Mouse (Mus musculus): ENCODE data around the gene Cadps.

Gene Cadps

DNA sequence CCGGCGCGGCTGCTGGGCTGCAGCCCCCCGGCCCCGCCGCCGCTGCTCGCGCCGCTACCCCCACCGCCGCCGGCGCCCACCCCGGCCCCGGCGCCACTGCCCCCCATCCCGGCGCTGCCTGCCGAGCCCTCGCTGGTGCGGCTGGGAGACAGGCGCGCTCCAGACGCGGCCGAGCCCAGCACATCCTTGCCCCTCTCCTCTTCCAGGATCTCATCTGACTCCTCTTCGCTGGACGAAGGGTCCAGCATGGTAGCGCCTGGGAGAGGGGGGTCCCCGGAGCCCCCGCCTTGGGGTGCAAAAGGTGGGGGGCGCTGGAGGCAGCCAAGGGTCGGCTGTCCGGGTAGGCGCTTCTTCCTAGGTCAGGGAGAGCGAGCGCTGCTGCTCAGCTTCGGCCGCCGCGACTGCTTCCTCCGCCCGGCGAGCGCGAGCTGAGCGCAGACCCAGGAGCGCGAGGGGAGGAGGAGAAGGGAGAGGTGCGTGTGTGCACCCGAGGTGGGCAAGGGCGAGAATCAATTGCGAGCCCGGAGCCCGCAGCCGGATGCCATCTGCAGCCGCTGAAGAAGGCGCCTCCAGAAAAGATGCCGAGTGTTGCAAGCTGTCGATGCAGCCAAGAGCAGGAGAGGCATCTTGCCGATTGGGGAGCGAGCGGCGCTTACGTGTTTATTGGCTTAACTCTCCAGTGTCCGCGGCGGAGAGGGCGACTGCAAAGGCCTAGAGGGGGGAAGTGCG, at the start of gene Cadps:
Gene Cadps, minus strand, starts transcription at position 589 of the 729 bp plus-strand sequence.
- no peak for DNase-seq (ENCODE audit: extremely low read depth, insufficient read length, low spot score)

DNA sequence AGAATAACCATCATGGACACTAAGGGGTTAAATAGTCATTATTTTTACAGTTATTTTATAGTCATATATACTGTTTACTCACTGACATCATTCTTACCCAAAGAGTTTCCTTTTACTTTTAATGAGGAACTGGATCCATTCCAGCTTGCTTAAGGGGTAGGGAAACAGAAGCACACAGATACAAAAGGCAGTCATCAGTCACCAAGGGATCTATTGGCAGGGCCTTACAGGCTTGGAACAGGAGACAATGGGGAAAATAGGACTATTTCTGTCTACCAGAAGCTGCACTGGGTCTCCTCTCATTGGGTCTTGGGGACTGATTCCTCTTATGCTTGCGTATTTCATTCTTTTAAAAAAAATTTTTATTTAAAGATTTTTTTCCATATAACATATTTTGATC, 46.7 kb upstream of the Cadps start:
- DNase-seq (ENCODE audit: extremely low read depth, insufficient read length, low spot score): no peak

DNA sequence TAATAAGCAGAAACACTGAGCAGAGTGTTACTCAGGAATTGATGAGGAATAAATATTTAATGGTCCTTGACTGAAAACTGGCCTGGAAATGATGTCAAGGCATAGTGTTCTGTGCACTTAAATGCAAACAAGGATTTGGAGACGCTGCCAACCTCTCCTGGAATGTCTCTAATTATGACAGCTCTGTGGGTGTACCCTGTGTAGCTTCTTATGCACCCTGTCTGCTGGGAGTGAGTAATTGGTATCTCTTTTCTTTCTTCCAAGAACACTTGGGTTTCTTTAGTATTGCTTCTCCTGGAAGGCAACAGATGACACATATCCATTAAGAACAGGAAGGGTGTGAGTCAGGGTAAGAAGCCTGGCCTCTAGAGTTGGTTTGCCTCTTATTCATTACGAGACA, 42.4 kb upstream of the Cadps start:
- no peak for DNase-seq (ENCODE audit: extremely low read depth, insufficient read length, low spot score)

- no peak for DNase-seq (ENCODE audit: extremely low read depth, insufficient read length, low spot score)
These were observed 21.0 kb upstream of the Cadps start for GRCm38 (mm10) chr14:12843860-12844259.

GRCm38 (mm10) chr14:12839471-12839870, 16.6 kb upstream of the Cadps start:
- no peak for DNase-seq (ENCODE audit: extremely low read depth, insufficient read length, low spot score)

- no peak for DNase-seq (ENCODE audit: extremely low read depth, insufficient read length, low spot score)
These were observed 16.1 kb upstream of the Cadps start for GRCm38 (mm10) chr14:12838949-12839348.

GRCm38 (mm10) chr14:12838323-12838722, 15.4 kb upstream of the Cadps start:
- DNase-seq (ENCODE audit: extremely low read depth, insufficient read length, low spot score): no peak

DNA sequence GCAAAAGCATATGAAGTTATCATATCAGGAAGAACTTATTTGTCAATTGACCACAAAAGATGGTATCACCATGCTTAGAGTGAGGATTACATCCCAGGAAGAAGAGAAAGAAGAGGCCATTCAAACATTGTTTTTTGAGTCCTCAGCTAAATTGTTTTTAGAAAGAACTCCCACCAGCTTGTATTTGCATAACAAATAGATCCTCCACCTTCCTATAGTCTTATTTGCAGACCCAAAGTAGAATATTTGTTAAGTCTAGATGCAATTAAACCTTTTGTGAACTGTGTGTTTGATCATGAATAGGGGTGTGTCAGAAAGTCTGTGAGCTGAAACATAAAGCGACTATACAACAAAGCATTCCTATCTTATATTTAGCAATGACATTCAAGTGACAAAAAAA, 15.0 kb upstream of the Cadps start:
- no peak for DNase-seq (ENCODE audit: extremely low read depth, insufficient read length, low spot score)

- DNase-seq (ENCODE audit: extremely low read depth, insufficient read length, low spot score): no peak
These were observed 902 bp upstream of the Cadps start for GRCm38 (mm10) chr14:12823781-12824180.

DNA sequence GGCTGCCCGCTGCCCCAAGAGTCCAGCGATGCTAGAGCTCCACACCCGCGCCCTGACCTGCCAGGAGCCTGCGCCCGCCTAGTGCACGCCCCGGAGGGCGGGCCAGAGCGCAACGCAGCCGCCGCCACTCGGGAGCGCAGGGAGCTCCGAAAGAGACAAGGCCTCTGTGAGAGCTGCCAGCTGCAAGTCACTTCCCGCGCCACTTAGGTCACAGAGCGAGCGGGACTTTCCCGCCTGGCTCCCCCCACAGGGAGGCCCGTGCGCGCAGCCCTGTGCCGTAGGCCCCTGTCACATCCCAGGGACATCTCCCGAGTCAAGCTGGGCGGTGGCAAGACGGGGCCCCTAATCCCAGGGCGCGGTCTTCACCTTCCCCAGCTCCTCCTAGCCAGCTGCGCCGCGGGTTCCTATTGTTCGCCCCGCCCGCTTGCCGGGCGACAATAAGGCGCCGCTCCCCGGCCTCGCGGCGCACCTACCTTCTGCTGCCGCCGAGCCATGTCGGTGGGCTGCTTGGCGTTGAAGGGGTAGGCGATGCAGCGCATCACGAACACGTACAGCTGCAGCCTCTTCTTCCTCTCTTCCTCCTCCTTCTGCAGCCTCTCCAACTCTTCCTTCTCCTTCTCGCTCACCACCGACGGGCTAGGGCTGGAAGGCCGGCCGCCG, 918 bp downstream of the Cadps start:
- DNase-seq (ENCODE audit: extremely low read depth, insufficient read length, low spot score): no peak

- no peak for DNase-seq (ENCODE audit: extremely low read depth, insufficient read length, low spot score)
These were observed 1.6 kb downstream of the Cadps start for GRCm38 (mm10) chr14:12821156-12821813.

DNA sequence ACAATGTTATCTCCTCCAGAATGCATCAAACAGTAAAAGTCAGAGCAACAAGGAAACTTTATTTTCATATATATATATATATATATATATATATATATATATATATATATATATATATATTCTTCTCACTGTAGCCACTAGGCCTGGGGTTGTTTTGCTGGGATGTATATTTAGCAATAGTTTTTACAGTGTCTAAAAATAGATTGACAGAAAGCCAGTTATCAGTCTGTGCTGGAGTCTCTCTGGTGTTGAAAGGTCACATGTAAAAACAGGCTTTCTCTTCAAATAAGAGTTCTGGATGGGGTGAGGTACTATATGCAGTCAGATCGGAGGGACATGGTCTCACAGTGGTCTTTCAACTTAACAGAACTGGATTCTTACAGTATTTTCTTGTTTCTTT, 2.7 kb downstream of the Cadps start:
- DNase-seq (ENCODE audit: extremely low read depth, insufficient read length, low spot score): no peak

GRCm38 (mm10) chr14:12818442-12818841, 4.4 kb downstream of the Cadps start:
- DNase-seq (ENCODE audit: extremely low read depth, insufficient read length, low spot score): no peak

- DNase-seq (ENCODE audit: extremely low read depth, insufficient read length, low spot score): no peak
These were observed 10.8 kb downstream of the Cadps start for GRCm38 (mm10) chr14:12812072-12812471.

- DNase-seq (ENCODE audit: extremely low read depth, insufficient read length, low spot score): no peak
These were observed 19.9 kb downstream of the Cadps start for GRCm38 (mm10) chr14:12802995-12803394.

DNA sequence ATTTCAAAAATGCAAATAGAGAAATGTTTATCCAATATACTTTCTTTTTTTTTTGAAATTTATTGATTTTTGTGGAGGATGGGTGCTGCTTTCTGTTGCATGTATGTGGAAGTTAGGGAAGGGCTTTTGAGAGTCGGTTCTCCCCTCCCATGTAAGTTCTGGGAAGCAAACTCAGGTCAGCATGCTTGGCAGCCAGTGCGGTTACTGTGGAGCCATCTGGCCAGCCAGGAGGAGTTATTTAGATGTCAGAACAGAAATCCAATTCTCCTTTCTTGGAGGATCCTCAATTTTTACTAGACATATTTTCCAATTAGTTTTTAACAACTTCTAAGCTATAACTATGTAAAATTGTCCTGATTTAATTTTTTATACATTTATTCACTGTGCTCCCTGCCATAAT, 21.8 kb downstream of the Cadps start:
- no peak for DNase-seq (ENCODE audit: extremely low read depth, insufficient read length, low spot score)

- DNase-seq (ENCODE audit: extremely low read depth, insufficient read length, low spot score): no peak
These were observed 24.0 kb downstream of the Cadps start for GRCm38 (mm10) chr14:12798926-12799325.

DNA sequence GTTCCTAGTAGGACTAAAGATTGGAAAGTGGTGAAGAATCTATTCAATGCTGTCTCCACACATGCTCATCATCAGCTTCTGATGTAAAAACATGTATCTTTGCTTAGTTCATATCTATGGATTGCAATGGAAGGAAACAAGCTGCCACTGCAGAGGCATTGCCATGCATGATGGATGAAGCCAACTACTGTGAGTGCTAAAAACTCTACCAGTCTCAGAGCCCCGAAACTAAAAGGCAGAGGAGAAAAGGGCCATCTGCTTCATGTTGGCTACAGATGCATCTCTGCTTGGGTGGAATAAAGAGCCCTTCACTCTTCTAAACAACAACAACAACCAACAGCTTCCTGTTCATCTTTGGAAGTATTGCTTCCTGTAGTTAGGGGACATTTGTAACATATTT, 38.6 kb downstream of the Cadps start:
- no peak for DNase-seq (ENCODE audit: extremely low read depth, insufficient read length, low spot score)

GRCm38 (mm10) chr14:12780016-12780415, 42.9 kb downstream of the Cadps start:
- no peak for DNase-seq (ENCODE audit: extremely low read depth, insufficient read length, low spot score)

GRCm38 (mm10) chr14:12777990-12778389, 44.9 kb downstream of the Cadps start:
- DNase-seq (ENCODE audit: extremely low read depth, insufficient read length, low spot score): no peak

- no peak for DNase-seq (ENCODE audit: extremely low read depth, insufficient read length, low spot score)
These were observed 54.0 kb downstream of the Cadps start for GRCm38 (mm10) chr14:12768870-12769269.

GRCm38 (mm10) chr14:12753237-12753636, 69.6 kb downstream of the Cadps start:
- no peak for DNase-seq (ENCODE audit: extremely low read depth, insufficient read length, low spot score)
